Mouse (Mus musculus): ENCODE results near the gene Snx14.

DNA sequence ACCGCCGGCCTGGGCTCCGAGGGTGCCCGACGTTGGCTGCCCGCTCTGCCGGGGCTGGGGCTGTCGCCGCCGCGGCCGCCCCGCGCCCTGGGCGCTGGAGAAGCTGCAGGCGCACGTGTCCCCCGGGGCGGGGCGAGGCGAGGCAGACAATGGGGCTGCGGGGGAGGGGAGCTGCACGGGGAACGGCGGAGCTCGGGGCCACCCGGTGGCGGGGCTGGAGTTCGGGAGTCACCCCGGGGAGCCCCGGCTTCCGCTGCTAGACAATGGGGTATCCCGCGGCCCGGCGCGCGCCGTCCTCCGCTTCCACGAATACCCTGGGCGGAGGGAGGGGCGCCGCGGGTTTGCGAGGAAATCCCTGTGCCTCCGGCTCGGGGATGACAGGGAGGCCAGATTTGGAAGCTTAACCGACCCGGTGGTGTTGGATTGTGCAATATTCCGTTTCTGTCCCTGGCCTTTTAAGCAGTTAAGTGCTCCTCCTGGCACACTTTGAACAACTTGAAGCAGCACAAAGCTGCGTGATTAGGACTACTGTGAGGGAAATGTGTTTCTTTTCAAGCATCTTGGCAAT lies 44.2 kb upstream of the Snx14 start:
- TF ChIP-seq CTCF (IDR thresholded peaks at IDR 0.05; ENCODE audit: low read depth) (no peak; the same call in 1 of the 2 replicates), EP300 (optimal IDR thresholded peaks at IDR 0.05) (no peak)
